Mouse (Mus musculus) liver, embryonic 13.5 days (tissue): Measurements from ENCODE around the gene Hdx. TPM values are rescaled to one million over a fixed set of nuclear protein-coding genes. Genes with fewer than 3 reads are reported as not detected.

ENCODE experiments used
- polyA plus RNA-seq: library from polyadenylated mRNA; unstranded; fragments of >200 nt; fragmentation: Nextera tagmentation; extraction: Ambion mirVana; gene quantifications from 2 replicates; pipeline ENCODE4 v1.2.1, GENCODE M21; 2015

The Hdx gene
- polyA plus RNA-seq, 1 experiment from 2014 or later: 0.06 TPM

Other genes starting within 250 kb of the Hdx start
- 12.1 and 17.4 TPM in 2 replicates for gene Rps6ka6, start 159.1 kb downstream of the Hdx start, polyA plus RNA-seq
- gene Gm45194, start 194.3 kb upstream of the Hdx start, polyA plus RNA-seq: 0.42 TPM in 1 of 2 replicates, not detected in the other